Mouse (Mus musculus) liver, embryonic 11.5 days (tissue): ENCODE data around the gene Aldh3a2. TPM values are rescaled to one million over a fixed set of nuclear protein-coding genes. Genes with fewer than 3 reads are reported as not detected.

Source experiments
- ATAC-seq: fragments of 200-750 bp; cut with Nextera tagmentation; replicated peaks from 2 replicates; pipeline ENCODE4 v1.8.0; 2017; ENCODE audit warnings: moderate number of reproducible peaks, mild to moderate bottlenecking, moderate TSS enrichment, moderate library complexity; ENCODE audit not compliant: low FRiP score
- DNase-seq: peaks from one replicate; pipeline ENCODE4 v3.0.0-alpha.2; 2017; ENCODE audit warnings: low spot score
- H3K27ac ChIP-seq: fragments of 300-500 bp; sonication (generic); 2 replicates; pipeline ENCODE4 v1.5.1; 2014; ENCODE audit warnings: mild to moderate bottlenecking, low read depth, low read length, control low read depth
- H3K27me3 ChIP-seq: fragments of 300-500 bp; sonication (generic); replicated peaks from 2 replicates; pipeline ENCODE4 v1.6.1; 2014; ENCODE audit warnings: low read length, mixed read lengths; ENCODE audit not compliant: control insufficient read depth, insufficient read depth
- H3K36me3 ChIP-seq: fragments of 300-500 bp; sonication (generic); 2 replicates; pipeline ENCODE4 v1.6.1; 2014; ENCODE audit warnings: mild to moderate bottlenecking, low read length, moderate library complexity, mixed read lengths; ENCODE audit not compliant: control insufficient read depth, insufficient read depth
- H3K4me1 ChIP-seq: fragments of 300-500 bp; sonication (generic); replicated peaks from 2 replicates; pipeline ENCODE4 v1.6.1; 2014; ENCODE audit warnings: low read length, mixed read lengths; ENCODE audit not compliant: control insufficient read depth, insufficient read depth
- H3K4me2 ChIP-seq: fragments of 300-500 bp; sonication (generic); 2 replicates; pipeline ENCODE4 v1.6.1; 2014; ENCODE audit warnings: mild to moderate bottlenecking, control low read depth, moderate library complexity
- H3K4me3 ChIP-seq: fragments of 300-500 bp; sonication (generic); 2 replicates; pipeline ENCODE4 v1.5.1; 2014; ENCODE audit warnings: low read depth, low read length, control low read depth
- H3K9ac ChIP-seq: fragments of 300-500 bp; sonication (generic); 2 replicates; pipeline ENCODE4 v1.6.1; 2014; ENCODE audit warnings: low read depth, low read length, control low read depth
- H3K9me3 ChIP-seq: fragments of 300-500 bp; sonication (generic); 2 replicates; pipeline ENCODE4 v1.6.1; 2016; ENCODE audit warnings: low read length, inconsistent platforms, mixed read lengths; ENCODE audit not compliant: control insufficient read depth
- WGBS: fragments of 180-500 bp; shearing (Covaris S2); extraction: QIAGEN DNeasy Blood & Tissue Kit; methylation state at CpG from one replicate; pipeline ENCODE4 v1.1.7; 2014; 5-methylcytosine and 5-hydroxymethylcytosine counted together
- polyA plus RNA-seq: library from polyadenylated mRNA; unstranded; fragments of >200 nt; fragmentation: Nextera tagmentation; extraction: Ambion mirVana; gene quantifications from 2 replicates; pipeline ENCODE4 v1.2.1, GENCODE M21; 2014

The Aldh3a2 gene
- polyA plus RNA-seq, 1 experiment from 2014 or later: 23.8 TPM

DNA sequence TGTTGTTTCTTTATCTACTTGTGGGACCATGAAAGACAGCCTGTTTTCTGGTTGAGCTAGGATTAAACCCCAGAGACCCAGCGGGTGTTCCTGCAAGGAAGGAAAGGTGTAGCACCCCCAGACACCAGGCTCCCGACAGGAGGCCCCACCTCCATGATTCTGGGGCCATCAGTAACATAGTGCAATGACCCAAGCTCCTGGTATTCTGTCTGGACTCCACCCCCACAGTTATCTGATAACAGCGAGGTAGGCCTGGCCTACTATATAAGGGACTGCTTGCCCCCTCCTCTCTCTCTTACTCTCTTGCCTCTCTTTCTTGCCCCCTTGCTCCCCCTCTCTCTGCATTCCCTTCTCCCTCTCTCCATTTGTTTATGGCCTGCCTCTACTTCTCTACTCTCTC is 32.9 kb upstream of the Aldh3a2 start:
- DNase-seq: no peak
- no peak overlapping the region for H3K4me2 ChIP-seq
- no peak overlapping the region for H3K9ac ChIP-seq
- no peaks in the 10 kb centered on the region for H3K27me3 ChIP-seq
- H3K9me3 ChIP-seq: no peaks in the 10 kb centered on the region
- 47% methylated on average over 3 of the region's 3 CpGs for WGBS
- no peak overlapping the region for H3K4me3 ChIP-seq
- no peak for ATAC-seq
- H3K27ac ChIP-seq: no peak overlapping the region
- H3K36me3 ChIP-seq: no peaks in the 10 kb centered on the region
- peaks cover 7% of the 10 kb centered on the region; the same call in 1 of the 2 replicates for H3K4me1 ChIP-seq

DNA sequence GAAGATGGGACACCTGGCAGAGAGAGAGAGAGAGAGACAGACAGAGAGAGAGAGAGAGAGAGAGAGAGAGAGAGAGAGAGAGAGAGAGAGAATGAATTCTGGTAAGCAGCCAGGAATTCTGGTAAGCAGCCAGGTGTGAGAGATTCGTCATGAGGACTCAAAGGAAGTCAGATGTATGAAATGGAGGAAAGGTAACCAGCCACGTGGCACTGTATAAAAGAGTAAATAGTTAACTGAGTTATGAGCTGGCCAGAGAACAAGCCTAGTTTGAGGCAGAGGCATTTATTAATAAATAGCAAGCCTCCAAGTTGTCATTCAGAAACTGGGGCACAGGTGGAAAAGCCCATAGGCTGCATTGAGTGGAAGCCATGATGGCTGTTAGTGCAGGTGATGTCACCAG is 30.6 kb upstream of the Aldh3a2 start:
- Histone ChIP-seq H3K36me3 (no peaks in the 10 kb centered on the region), H3K27ac (no peak overlapping the region), H3K4me1 (peaks cover 7% of the 10 kb centered on the region; the same call in 1 of the 2 replicates), H3K4me2 (no peak overlapping the region), H3K9me3 (no peaks in the 10 kb centered on the region), H3K4me3 (no peak overlapping the region), H3K27me3 (no peaks in the 10 kb centered on the region), H3K9ac (no peak overlapping the region)
- ATAC-seq (no peak), DNase-seq (no peak)
- 62% methylated on average over 2 of the region's 2 CpGs for WGBS

DNA sequence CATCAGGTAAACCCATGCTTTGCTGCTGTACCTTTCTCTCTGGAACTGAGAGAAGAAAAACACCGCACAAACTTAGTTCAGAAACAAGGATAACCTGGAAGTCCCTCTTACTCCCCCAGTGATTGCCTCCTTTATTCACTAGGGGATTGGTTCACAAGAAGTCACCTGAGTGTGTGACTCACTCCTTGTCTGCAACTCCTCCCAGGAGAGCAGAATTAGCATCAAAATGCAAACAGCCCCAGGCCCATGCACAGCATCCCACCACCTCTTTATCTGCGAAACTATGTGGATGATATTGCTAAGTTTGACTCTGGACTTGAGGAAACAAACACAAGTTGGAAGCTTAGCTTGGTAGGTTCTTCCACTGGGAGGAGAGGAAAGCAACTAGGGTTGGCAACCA is 30.1 kb upstream of the Aldh3a2 start:
- no peak for ATAC-seq
- Histone ChIP-seq H3K4me3 (no peak overlapping the region), H3K36me3 (no peaks in the 10 kb centered on the region), H3K4me2 (no peak overlapping the region), H3K9me3 (no peaks in the 10 kb centered on the region), H3K4me1 (peaks cover 7% of the 10 kb centered on the region; the same call in 1 of the 2 replicates), H3K27ac (no peak overlapping the region), H3K27me3 (no peaks in the 10 kb centered on the region), H3K9ac (no peak overlapping the region)
- 75% methylated on average over 2 of the region's 2 CpGs for WGBS
- DNase-seq: no peak

DNA sequence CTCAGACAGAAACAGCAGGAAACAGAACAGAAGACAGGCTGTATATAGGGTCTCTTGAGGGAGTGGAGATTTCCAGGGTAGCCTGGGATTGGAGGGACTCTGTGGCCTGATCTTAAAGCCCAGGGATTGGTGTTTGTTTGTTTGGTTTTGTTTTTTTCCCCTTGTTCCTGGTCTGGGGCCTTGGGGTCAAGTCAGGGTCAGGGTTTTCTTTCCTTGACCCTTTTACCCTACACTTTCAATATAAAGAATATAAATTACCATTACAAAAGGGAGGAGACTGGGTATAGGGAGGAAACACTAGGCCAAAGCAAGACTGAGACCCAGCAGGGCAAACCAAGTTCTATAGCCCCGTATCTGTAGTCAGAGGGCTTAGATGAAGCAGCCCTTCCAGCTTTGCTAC is 29.3 kb upstream of the Aldh3a2 start:
- ATAC-seq (no peak), DNase-seq (no peak)
- Histone ChIP-seq H3K4me3 (no peak overlapping the region), H3K4me1 (peaks cover 7% of the 10 kb centered on the region; the same call in 1 of the 2 replicates), H3K9me3 (no peaks in the 10 kb centered on the region), H3K4me2 (no peak overlapping the region), H3K27ac (no peak overlapping the region), H3K36me3 (no peaks in the 10 kb centered on the region), H3K9ac (no peak overlapping the region), H3K27me3 (no peaks in the 10 kb centered on the region)
- WGBS: 81% methylated on average over 1 of the region's 1 CpGs

DNA sequence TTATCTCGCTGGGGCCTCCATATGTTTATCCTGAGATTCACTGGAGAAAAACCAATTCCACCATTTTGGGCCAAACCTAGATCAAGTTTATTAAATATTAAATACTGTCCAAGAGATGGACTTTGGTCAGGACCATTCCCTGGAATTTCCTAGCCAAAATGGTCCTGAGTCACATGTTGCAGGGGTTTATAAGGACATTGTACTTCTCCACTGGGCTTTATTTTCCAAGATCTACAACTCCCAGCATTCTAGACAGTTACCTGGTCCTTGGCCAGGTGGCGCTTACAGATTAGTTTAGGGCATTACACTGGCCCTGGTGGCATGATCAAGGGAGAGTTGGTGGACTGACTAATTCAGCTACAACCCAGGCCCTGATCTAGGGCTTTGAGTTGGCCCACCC is 28.3 kb upstream of the Aldh3a2 start:
- no peak for DNase-seq
- 80% methylated on average over 2 of the region's 2 CpGs for WGBS

DNA sequence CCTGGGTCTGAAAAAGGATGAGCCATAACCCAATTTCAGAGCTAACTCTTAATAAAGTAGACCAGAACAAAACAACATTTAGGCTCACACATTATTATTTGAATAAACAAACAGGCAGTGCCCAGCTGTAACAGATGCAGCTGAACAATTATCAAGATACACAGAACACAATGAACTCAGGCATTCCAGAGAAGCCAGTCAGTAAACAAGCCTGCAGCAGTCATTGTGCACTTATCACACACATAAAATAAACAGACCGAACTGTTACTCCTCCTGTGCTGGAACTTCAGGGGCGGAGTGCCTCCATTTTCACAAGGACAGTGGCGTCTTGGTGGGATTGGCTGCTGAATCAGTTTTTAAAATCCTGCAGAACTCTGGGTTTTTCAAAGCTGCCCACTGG is 27.2 kb upstream of the Aldh3a2 start:
- Histone ChIP-seq H3K4me1 (no peaks in the 10 kb centered on the region), H3K27ac (no peak overlapping the region), H3K4me2 (no peak overlapping the region), H3K9ac (no peak overlapping the region), H3K36me3 (no peaks in the 10 kb centered on the region), H3K27me3 (no peaks in the 10 kb centered on the region), H3K4me3 (no peak overlapping the region), H3K9me3 (no peaks in the 10 kb centered on the region)
- DNase-seq (no peak), ATAC-seq (no peak)
- 65% methylated on average over 3 of the region's 3 CpGs for WGBS

More for the DNA sequence above, 28.3 kb upstream of the Aldh3a2 start:
- no peak for ATAC-seq
- Histone ChIP-seq H3K36me3 (no peaks in the 10 kb centered on the region), H3K4me3 (no peak overlapping the region), H3K27ac (no peak overlapping the region), H3K9ac (no peak overlapping the region), H3K27me3 (no peaks in the 10 kb centered on the region), H3K4me1 (peaks cover 5% of the 10 kb centered on the region; the same call in 1 of the 2 replicates), H3K9me3 (no peaks in the 10 kb centered on the region), H3K4me2 (no peak overlapping the region)

DNA sequence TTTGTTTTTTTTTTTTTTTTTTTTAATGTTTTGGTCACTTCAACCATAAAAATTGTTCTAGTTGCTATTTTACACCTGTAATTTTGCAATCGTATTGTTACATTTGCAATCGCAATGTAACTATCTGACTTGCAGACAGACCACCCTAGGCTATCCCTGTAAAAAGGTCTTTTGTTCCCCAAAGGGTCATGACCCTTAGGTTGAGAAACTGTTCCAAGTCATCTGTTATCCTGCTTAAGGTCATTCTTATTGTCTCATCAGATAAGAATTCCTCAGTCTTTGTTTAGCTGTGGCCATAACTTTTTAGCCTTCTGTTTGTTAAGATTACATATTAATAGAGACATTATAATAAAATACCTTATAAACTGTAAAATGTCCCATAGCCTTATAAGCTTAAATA is 26.0 kb upstream of the Aldh3a2 start:
- DNase-seq (no peak), ATAC-seq (no peak)
- Histone ChIP-seq H3K9ac (no peak overlapping the region), H3K4me1 (no peaks in the 10 kb centered on the region), H3K27me3 (no peaks in the 10 kb centered on the region), H3K4me2 (no peak overlapping the region), H3K9me3 (no peaks in the 10 kb centered on the region), H3K4me3 (no peak overlapping the region), H3K27ac (no peak overlapping the region), H3K36me3 (no peaks in the 10 kb centered on the region)
- WGBS: 75% methylated on average over 2 of the region's 2 CpGs

DNA sequence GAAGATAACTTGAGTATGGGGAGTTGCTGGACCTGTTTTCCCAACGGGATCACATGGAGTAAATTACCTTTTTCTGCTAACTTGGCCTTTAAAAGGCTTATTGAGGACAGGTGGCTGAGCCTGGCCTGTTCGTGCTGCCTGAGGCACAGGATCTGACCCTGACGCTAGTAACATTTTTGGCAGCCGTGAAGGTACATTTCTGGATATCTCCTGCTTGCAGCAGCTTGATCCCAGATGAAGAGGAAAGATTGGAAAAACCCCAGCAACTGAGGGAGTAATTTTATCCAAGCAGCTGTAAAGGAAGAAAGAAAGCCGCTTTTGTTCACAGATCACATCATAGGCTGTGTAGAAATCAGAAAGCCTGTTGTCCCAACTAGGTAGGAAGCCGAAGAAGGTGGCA is 17.1 kb upstream of the Aldh3a2 start:
- H3K4me3 ChIP-seq: no peak overlapping the region
- no peaks in the 10 kb centered on the region for H3K9me3 ChIP-seq
- WGBS: 77% methylated on average over 6 of the region's 6 CpGs
- no peaks in the 10 kb centered on the region for H3K4me1 ChIP-seq
- H3K4me2 ChIP-seq: no peak overlapping the region
- no peaks in the 10 kb centered on the region for H3K36me3 ChIP-seq
- H3K9ac ChIP-seq: no peak overlapping the region
- no peak overlapping the region for H3K27ac ChIP-seq
- DNase-seq (no peak), ATAC-seq (no peak)
- no peaks in the 10 kb centered on the region for H3K27me3 ChIP-seq

DNA sequence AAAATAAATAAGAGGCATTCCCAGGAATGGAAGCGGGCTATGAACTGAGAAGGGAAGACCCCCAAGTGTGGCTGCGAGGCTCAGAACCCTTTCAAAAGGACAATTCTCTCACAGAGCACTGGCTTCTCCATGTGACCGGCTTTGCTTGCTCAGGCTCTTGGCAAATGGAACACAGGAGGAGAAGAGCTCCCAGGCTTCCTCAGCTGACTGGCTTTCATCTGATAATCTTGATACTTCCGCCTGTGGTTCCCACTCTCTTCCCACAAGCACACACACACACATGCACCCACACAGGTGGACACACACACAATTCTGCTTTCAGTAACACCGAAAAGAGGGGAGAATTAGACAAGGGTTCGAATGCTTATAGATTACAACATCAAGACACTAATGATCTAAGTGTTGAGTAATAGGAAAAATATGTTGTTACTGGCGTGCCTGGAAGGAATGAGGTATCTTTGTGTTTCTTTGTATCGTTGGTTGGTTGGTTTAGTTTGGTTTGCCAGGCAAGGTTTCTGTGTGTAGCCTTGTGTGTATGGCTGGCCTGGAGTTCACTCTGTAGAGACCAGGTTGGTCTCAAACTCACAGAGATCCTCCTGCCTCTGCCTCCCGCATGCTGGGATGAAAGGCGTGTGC is 16.3 kb upstream of the Aldh3a2 start:
- Histone ChIP-seq H3K36me3 (no peaks in the 10 kb centered on the region), H3K4me2 (no peak overlapping the region), H3K9ac (no peak overlapping the region), H3K4me1 (no peaks in the 10 kb centered on the region), H3K27me3 (no peaks in the 10 kb centered on the region), H3K9me3 (no peaks in the 10 kb centered on the region), H3K4me3 (no peak overlapping the region), H3K27ac (no peak overlapping the region)
- WGBS: 77% methylated on average over 10 of the region's 10 CpGs
- ATAC-seq: no peak
- DNase-seq: no peak
